Mouse (Mus musculus) ES-E14 (cell line): Measurements from ENCODE around the gene Hoxa13. TPM values are rescaled to one million over a fixed set of nuclear protein-coding genes. Genes with fewer than 3 reads are reported as not detected.

Source experiments
- DNase-seq: peaks from one replicate; pipeline ENCODE4 v3.0.0-alpha.2; 2013; ENCODE audit warnings: low read depth, low spot score
- H3K27ac ChIP-seq: 2 replicates; pipeline ENCODE4 v1.5.1; 2012; ENCODE audit warnings: low read depth, mild to moderate bottlenecking, low read length, moderate library complexity, mixed read lengths; ENCODE audit not compliant: poor library complexity, insufficient read depth, severe bottlenecking
- H3K36me3 ChIP-seq: 2 replicates; pipeline ENCODE4 v1.6.1; 2012; ENCODE audit warnings: mild to moderate bottlenecking, low read length, moderate library complexity, mixed read lengths; ENCODE audit not compliant: control insufficient read depth, poor library complexity, insufficient read depth, severe bottlenecking
- H3K4me1 ChIP-seq, 2 experiments: fragments of 150-350 bp in 1 of 2; sonication (generic) in 1 of 2; 2 replicates each; pipeline ENCODE4 v1.6.1; 2012; ENCODE audit warnings: low read length in 2 of 2, mild to moderate bottlenecking in 1 of 2, mixed read lengths in 1 of 2; ENCODE audit not compliant: control insufficient read depth in 2 of 2, insufficient read depth in 2 of 2, poor library complexity in 1 of 2
- H3K4me3 ChIP-seq, 2 experiments: fragments of 150-350 bp in 1 of 2; sonication (generic) in 1 of 2; 2 replicates each; pipeline ENCODE4 v1.5.1; 2012; ENCODE audit warnings: low read length in 2 of 2, low read depth in 1 of 2, mild to moderate bottlenecking in 1 of 2, mixed read lengths in 1 of 2; ENCODE audit not compliant: insufficient read depth in 1 of 2, poor library complexity in 1 of 2, severe bottlenecking in 1 of 2
- H3K9ac ChIP-seq: 2 replicates; pipeline ENCODE4 v1.6.1; 2012; ENCODE audit warnings: low read depth, mild to moderate bottlenecking, low read length, mixed read lengths; ENCODE audit not compliant: poor library complexity, insufficient read depth, severe bottlenecking
- H3K9me3 ChIP-seq: fragments of 150-350 bp; sonication (generic); 2 replicates; pipeline ENCODE4 v1.6.1; 2012; ENCODE audit warnings: low read depth, mild to moderate bottlenecking, low read length; ENCODE audit not compliant: control insufficient read depth, insufficient read depth
- CHD2 ChIP-seq: IDR thresholded peaks from 2 replicates; pipeline ENCODE4 v1.6.1; 2014; ENCODE audit warnings: mild to moderate bottlenecking, low read depth, low read length, inconsistent platforms
- HCFC1 ChIP-seq: IDR thresholded peaks from 2 replicates; pipeline ENCODE4 v1.6.1; 2012; ENCODE audit warnings: low read length, inconsistent platforms, borderline replicate concordance; ENCODE audit not compliant: insufficient read depth
- MAFK ChIP-seq: IDR thresholded peaks from 2 replicates; pipeline ENCODE4 v1.6.1; 2014; ENCODE audit warnings: mild to moderate bottlenecking, low read depth, low read length, inconsistent platforms; ENCODE audit not compliant: insufficient read depth
- ZC3H11A ChIP-seq: IDR thresholded peaks from 2 replicates; pipeline ENCODE4 v1.6.1; 2012; ENCODE audit warnings: low read depth, mild to moderate bottlenecking, inconsistent platforms, low read length, borderline replicate concordance
- ZNF384 ChIP-seq: IDR thresholded peaks from 2 replicates; pipeline ENCODE4 v1.6.1; 2012; ENCODE audit warnings: low read depth, low read length, inconsistent platforms
- in situ Hi-C, 2 experiments: fragments of 600-800 bp; cut with MboI; formaldehyde crosslinking; loops; one replicate each; pipeline ENCODE4 v1.15.1; 2025; ENCODE audit warnings: low sequenced_read_pairs in 2 of 2, inconsistent platforms in 1 of 2; ENCODE audit not compliant: unreplicated experiment in 2 of 2
- total RNA-seq: library from RNA; depleted of rRNA; stranded (reverse); fragments of 300-350 nt; gene quantifications from 2 replicates; pipeline ENCODE4 v1.2.3, GENCODE M21; 2012

Gene Hoxa13
- total RNA-seq, 1 experiment, result 0.40 TPM

- Histone ChIP-seq H3K4me1 (no peaks in the 10 kb centered on the region), H3K9ac (no peak overlapping the region), H3K27ac (no peak overlapping the region), H3K9me3 (no peaks in the 10 kb centered on the region), H3K4me3 (no peak overlapping the region), H3K36me3 (no peaks in the 10 kb centered on the region)
- in situ Hi-C loops, result loop anchor here in 1 of 2 experiments (5.0 to 25.0 kb wide), 2 partner anchors 44 to 1019 kb away; partner anchors contain the start of genes Creb5 and Evx1
- no peak for TF ChIP-seq HCFC1
- TF ChIP-seq MAFK, result no peak
- no peak for TF ChIP-seq CHD2
- TF ChIP-seq ZNF384, result no peak
- no peak for TF ChIP-seq ZC3H11A
- no peak for DNase-seq
Observed at GRCm38 (mm10) chr6:52268341-52268740, 7.7 kb upstream of the Hoxa13 start.

- H3K36me3 ChIP-seq, result no peaks in the 10 kb centered on the region
- in situ Hi-C loops, result loop anchor here in 1 of 2 experiments (5.0 to 25.0 kb wide), 2 partner anchors 45 to 1020 kb away; partner anchors contain the start of genes Creb5 and Evx1
Observed at GRCm38 (mm10) chr6:52267691-52268090, 7.0 kb upstream of the Hoxa13 start.

DNA sequence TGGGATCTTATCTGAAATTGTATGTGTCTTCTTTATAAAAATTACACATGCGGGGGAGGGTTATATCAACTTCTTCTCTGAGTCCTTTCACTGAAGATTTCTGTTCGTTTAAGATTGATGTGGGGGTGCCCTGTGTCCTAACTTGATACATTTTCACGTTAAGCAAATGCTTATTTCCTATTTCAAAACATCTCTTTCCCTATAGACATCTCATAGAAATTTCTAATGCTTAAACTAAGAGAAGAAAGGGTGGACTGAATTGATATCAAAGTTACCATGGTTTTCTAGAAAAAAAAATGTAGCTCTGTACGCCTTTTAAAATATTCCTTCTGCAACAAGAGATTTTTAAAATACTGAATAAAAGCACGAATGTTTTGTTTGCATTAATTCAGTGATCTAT, 6.5 kb upstream of the Hoxa13 start:
- H3K9ac ChIP-seq, result no peak overlapping the region
- in situ Hi-C loops, result loop anchor here in 1 of 2 experiments (5.0 to 25.0 kb wide), 2 partner anchors 45 to 1020 kb away; partner anchors contain the start of genes Creb5 and Evx1
- no peaks in the 10 kb centered on the region for H3K4me1 ChIP-seq
- no peak overlapping the region for H3K4me3 ChIP-seq
- no peaks in the 10 kb centered on the region for H3K36me3 ChIP-seq
- TF ChIP-seq ZC3H11A, result no peak
- no peak for DNase-seq
- H3K9me3 ChIP-seq, result no peaks in the 10 kb centered on the region
- no peak overlapping the region for H3K27ac ChIP-seq

More at GRCm38 (mm10) chr6:52267691-52268090, 7.0 kb upstream of the Hoxa13 start:
- Histone ChIP-seq H3K9ac (no peak overlapping the region), H3K9me3 (no peaks in the 10 kb centered on the region), H3K4me1 (no peaks in the 10 kb centered on the region), H3K4me3 (no peak overlapping the region), H3K27ac (no peak overlapping the region)
- no peak for DNase-seq
- TF ChIP-seq HCFC1 (no peak), MAFK (no peak), ZNF384 (no peak), ZC3H11A (no peak), CHD2 (no peak)

DNA sequence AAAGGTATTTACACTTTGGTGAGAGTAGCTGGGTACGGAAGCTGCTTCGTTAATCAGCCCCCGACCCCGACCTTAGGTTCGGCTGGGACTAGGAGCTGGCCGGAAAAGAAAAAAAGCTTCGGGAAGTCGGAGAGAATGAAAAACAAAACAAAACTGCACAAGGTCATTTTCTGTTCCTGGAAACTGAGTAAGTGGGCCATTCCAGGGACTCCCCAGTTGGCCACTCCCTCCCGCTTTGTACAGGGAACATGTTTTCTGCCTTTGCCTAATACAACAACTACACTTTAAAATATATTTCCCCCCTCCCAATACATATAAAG, 5.9 kb upstream of the Hoxa13 start:
- H3K36me3 ChIP-seq, result no peaks in the 10 kb centered on the region
- no peaks in the 10 kb centered on the region for H3K9me3 ChIP-seq
- H3K4me3 ChIP-seq, result no peak overlapping the region
- H3K9ac ChIP-seq, result no peak overlapping the region
- DNase-seq, result no peak
- no peak for TF ChIP-seq MAFK
- no peak for TF ChIP-seq HCFC1
- no peak for TF ChIP-seq CHD2
- no peak for TF ChIP-seq ZC3H11A
- no peak for TF ChIP-seq ZNF384
- H3K4me1 ChIP-seq, result no peaks in the 10 kb centered on the region
- in situ Hi-C loops, result loop anchor here in 1 of 2 experiments (5.0 to 25.0 kb wide), 2 partner anchors 46 to 1021 kb away; partner anchors contain the start of genes Creb5 and Evx1
- H3K27ac ChIP-seq, result no peak overlapping the region
